Mouse (Mus musculus): ENCODE results near the gene Sec31b. TPM values are rescaled to one million over a fixed set of nuclear protein-coding genes. Genes with fewer than 3 reads are reported as not detected.

The Sec31b gene
- polyA plus RNA-seq (2014; fragmentation: Illumina TruSeq; extraction: RNeasy Lipid Tissue Mini Kit (QIAGEN cat#74804); ENCODE audit: low read depth, low replicate concordance): 0.24 TPM

DNA sequence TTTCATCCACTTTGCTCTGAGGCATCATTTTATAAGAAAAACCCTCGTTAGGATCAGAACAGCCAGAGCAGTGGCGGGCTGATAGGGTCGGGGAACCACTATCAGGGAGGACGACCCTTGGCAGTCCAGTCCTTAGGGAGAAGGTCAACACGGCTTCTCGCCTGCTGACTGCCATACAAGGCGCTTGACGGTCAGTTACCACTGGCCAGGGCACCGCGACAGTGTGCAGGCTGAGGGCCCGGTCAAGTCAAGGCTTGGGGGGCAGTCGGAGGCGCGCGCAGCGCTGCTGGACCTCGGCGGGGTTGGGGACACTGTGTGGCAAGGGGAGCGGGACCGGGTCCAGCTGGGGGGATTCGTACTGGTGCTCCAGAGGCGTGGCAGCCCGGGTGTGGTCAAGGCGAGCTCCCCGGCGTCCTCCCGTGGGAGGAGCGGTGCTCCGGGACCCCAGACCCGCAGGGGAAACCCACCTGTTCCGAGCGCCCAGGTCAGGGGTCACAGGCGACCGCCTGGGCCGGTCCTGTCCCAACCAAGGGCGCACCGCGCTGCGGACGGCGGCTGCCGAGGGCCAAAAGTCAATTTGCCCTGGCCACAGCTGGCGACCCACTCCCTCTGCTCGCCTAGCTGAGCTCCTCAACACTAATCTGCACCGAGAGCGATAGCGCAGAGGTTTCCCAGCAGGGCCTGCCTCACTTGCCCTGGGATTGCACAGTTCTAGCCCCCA lies at the start of gene Sec31b:
TSS of gene Sec31b (minus strand) at position 544 of the 721 bp plus-strand sequence.

GRCm38 (mm10) chr19:44562652-44563206 lies 17.1 kb upstream of the Sec31b start, which contains the start of gene Hif1an:
TSS of gene Hif1an (plus strand) at chr19:44562850.

GRCm38 (mm10) chr19:44554861-44555590 lies 9.4 kb upstream of the Sec31b start, which contains the start of gene Ndufb8:
TSS of gene Ndufb8 (minus strand) at chr19:44555440.

DNA sequence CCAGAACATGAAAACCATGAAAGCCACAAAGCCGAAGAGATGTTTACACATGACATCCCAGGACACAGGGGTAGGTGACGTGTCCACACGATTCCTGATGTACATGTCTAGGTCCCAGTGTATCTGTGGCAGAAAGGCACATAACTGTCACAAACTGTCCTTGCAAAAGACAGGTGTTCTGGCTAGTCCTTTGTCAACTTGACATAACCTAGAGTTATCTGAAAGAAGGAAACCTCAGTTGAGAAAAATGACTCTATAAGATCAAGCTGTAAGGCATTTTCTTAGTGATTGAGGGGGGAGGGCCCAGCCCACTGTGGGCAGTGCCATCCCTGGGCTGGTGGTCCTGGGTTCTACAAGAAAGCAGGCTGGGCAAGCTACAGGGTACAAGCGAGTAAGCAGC lies 7.1 kb upstream of the Sec31b start, which contains the start of gene Gm20538:
TSS of gene Gm20538 (minus strand) at position 101 of the 400 bp plus-strand sequence.

DNA sequence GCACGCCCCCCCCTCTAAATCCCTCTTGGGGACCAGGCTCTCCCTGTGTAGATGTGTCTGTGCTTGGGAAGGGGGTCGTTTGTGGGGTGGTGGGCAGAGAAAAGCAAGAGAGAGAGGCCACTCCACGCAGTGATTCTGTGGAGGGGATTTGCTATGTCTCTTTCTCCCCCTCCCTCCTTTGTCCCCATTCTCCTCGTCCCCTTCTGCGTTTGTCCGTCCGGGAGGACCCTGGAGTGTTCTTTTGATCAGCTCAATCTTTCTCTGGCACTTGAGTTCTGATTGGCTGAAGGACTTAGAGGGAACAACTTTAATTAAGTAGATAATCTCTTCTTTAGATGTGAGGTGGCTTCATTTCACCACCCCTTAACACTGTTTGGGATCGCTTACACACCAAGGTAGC lies 52.5 kb downstream of the Sec31b start, which contains the start of gene Wnt8b:
TSS of gene Wnt8b (plus strand) at position 345 of the 400 bp plus-strand sequence.

Other genes with a start within 250 kb of the Sec31b start
- gene Scd4, start 212.8 kb downstream of the Sec31b start, polyA plus RNA-seq (2014; fragmentation: Illumina TruSeq; extraction: RNeasy Lipid Tissue Mini Kit (QIAGEN cat#74804); ENCODE audit: low read depth, low replicate concordance): not detected
- 1,950 TPM for gene Scd1, start 138.0 kb downstream of the Sec31b start, polyA plus RNA-seq (2014; fragmentation: Illumina TruSeq; extraction: RNeasy Lipid Tissue Mini Kit (QIAGEN cat#74804); ENCODE audit: low read depth, low replicate concordance)
- gene Wnt8b, start 52.4 kb downstream of the Sec31b start, polyA plus RNA-seq (2014; fragmentation: Illumina TruSeq; extraction: RNeasy Lipid Tissue Mini Kit (QIAGEN cat#74804); ENCODE audit: low read depth, low replicate concordance): not detected
- gene Gm20538, start 7.0 kb upstream of the Sec31b start, polyA plus RNA-seq (2014; fragmentation: Illumina TruSeq; extraction: RNeasy Lipid Tissue Mini Kit (QIAGEN cat#74804); ENCODE audit: low read depth, low replicate concordance): not detected
- 102 TPM for gene Ndufb8, start 9.6 kb upstream of the Sec31b start, polyA plus RNA-seq (2014; fragmentation: Illumina TruSeq; extraction: RNeasy Lipid Tissue Mini Kit (QIAGEN cat#74804); ENCODE audit: low read depth, low replicate concordance)
- 6.3 TPM for gene Hif1an, start 17.0 kb upstream of the Sec31b start, polyA plus RNA-seq (2014; fragmentation: Illumina TruSeq; extraction: RNeasy Lipid Tissue Mini Kit (QIAGEN cat#74804); ENCODE audit: low read depth, low replicate concordance)
- not detected for gene Pax2, start 210.2 kb upstream of the Sec31b start, polyA plus RNA-seq (2014; fragmentation: Illumina TruSeq; extraction: RNeasy Lipid Tissue Mini Kit (QIAGEN cat#74804); ENCODE audit: low read depth, low replicate concordance)